Mouse (Mus musculus): ENCODE data around the gene Tex21.

- TF ChIP-seq POLR2A (IDR thresholded peaks at IDR 0.05; ENCODE audit: low read depth, low read length) (no peak), CTCF (IDR thresholded peaks at IDR 0.05; ENCODE audit: extremely low read depth, insufficient read length, insufficient replicate concordance, low read depth, low read length) (no peak)
These were observed 26.3 kb upstream of the Tex21 start for GRCm38 (mm10) chr12:76272610-76273524.
